Mouse (Mus musculus): Measurements from ENCODE around the gene Rbm41. TPM values are rescaled to one million over a fixed set of nuclear protein-coding genes. Genes with fewer than 3 reads are reported as not detected.

Rbm41 gene
- total and polyA plus RNA-seq, 2 experiments from 2014 or later = 2.7 to 7.1 TPM

GRCm38 (mm10) chrX:139841091-139841490 lies 157.3 kb downstream of the Rbm41 start:
- Histone ChIP-seq H3K4me3 (ENCODE audit: low read length) (no peak overlapping the region), H3K27me3 (ENCODE audit: insufficient read depth, low read length) (no peaks in the 10 kb centered on the region), H3K36me3 (ENCODE audit: insufficient read depth, low read length) (no peaks in the 10 kb centered on the region), H3K27ac (no peak overlapping the region), H3K4me1 (ENCODE audit: insufficient read depth, low read length) (no peaks in the 10 kb centered on the region), H3K9ac (replicated peaks; ENCODE audit: low read length) (no peak overlapping the region), H3K9me3 (ENCODE audit: low read length) (no peaks in the 10 kb centered on the region), H3K4me2 (ENCODE audit: low read depth, low read length) (no peak overlapping the region)
- WGBS = 78% methylated on average over 6 of the region's 6 CpGs
- DNase-seq (ENCODE audit: low spot score) (no peak), ATAC-seq (no peak)
- no peak for TF ChIP-seq CTCF (IDR thresholded peaks at IDR 0.05; ENCODE audit: low read depth)

Other genes with a start within 250 kb of the Rbm41 start
- not detected in 2 replicates for gene Ripply1, start 216.2 kb downstream of the Rbm41 start, total RNA-seq (2014; rRNA removed)
- gene Ripply1, start 216.2 kb downstream of the Rbm41 start, polyA plus RNA-seq (2015; fragmentation: Nextera tagmentation; extraction: Ambion mirVana) = not detected in 2 replicates
- 2.1 and 3.2 TPM in 2 replicates for gene Cldn2, start 197.8 kb downstream of the Rbm41 start, total RNA-seq (2014; rRNA removed)
- gene Cldn2, start 197.8 kb downstream of the Rbm41 start, polyA plus RNA-seq (2015; fragmentation: Nextera tagmentation; extraction: Ambion mirVana) = 3.9 and 4.0 TPM in 2 replicates
- 3.1 and 6.0 TPM in 2 replicates for gene Morc4, start 126.9 kb downstream of the Rbm41 start, total RNA-seq (2014; rRNA removed)
- gene Morc4, start 126.9 kb downstream of the Rbm41 start, polyA plus RNA-seq (2015; fragmentation: Nextera tagmentation; extraction: Ambion mirVana) = 2.9 and 3.0 TPM in 2 replicates
- gene Nup62cl, start 64.1 kb upstream of the Rbm41 start, total RNA-seq (2014; rRNA removed) = 0.78 TPM in 1 of 2 replicates, not detected in the other
- 1.1 and 1.4 TPM in 2 replicates for gene Nup62cl, start 64.1 kb upstream of the Rbm41 start, polyA plus RNA-seq (2015; fragmentation: Nextera tagmentation; extraction: Ambion mirVana)
- not detected in 2 replicates for gene Pih1h3b, start 64.3 kb upstream of the Rbm41 start, total RNA-seq (2014; rRNA removed)
- gene Pih1h3b, start 64.3 kb upstream of the Rbm41 start, polyA plus RNA-seq (2015; fragmentation: Nextera tagmentation; extraction: Ambion mirVana) = not detected in 2 replicates